Mouse (Mus musculus): ENCODE measurements at regions not wholly inside any gene's neighbourhood (a gene's known extent, or its start where the extent isn't known, plus 50 kb on each side); places are given as distances from the start of the nearest gene placed in this dataset.

- in situ Hi-C loops (cut with MboI, MseI): no loop called here
Measured at GRCm38 (mm10) chr5:133310979-133311890, 768.1 kb upstream of the Auts2 start.

GRCm38 (mm10) chr5:133267887-133268286, 724.7 kb upstream of the Auts2 start:
- in situ Hi-C loops (cut with MboI, MseI): no loop called here

GRCm38 (mm10) chr5:133267356-133267755, 724.2 kb upstream of the Auts2 start:
- in situ Hi-C loops (cut with MboI, MseI): no loop called here

GRCm38 (mm10) chr5:133264976-133265375, 721.8 kb upstream of the Auts2 start:
- in situ Hi-C loops (cut with MboI, MseI): no loop called here

GRCm38 (mm10) chr5:133218801-133219200, 675.7 kb upstream of the Auts2 start:
- in situ Hi-C loops (cut with MboI, MseI): no loop called here

- in situ Hi-C loops (cut with MboI, MseI): no loop called here
Measured at GRCm38 (mm10) chr5:133198546-133198945, 655.4 kb upstream of the Auts2 start.

GRCm38 (mm10) chr5:133189798-133190571, 646.8 kb upstream of the Auts2 start:
- in situ Hi-C loops (cut with MboI, MseI): no loop called here

GRCm38 (mm10) chr5:133175636-133176035, 632.5 kb upstream of the Auts2 start:
- in situ Hi-C loops (cut with MboI, MseI): no loop called here

- in situ Hi-C loops (cut with MboI, MseI): no loop called here
Measured at GRCm38 (mm10) chr5:133173155-133173723, 630.1 kb upstream of the Auts2 start.

- in situ Hi-C loops (cut with MboI, MseI): no loop called here
Measured at GRCm38 (mm10) chr5:133172686-133173085, 629.5 kb upstream of the Auts2 start.

GRCm38 (mm10) chr5:133171266-133171665, 628.1 kb upstream of the Auts2 start:
- in situ Hi-C loops (cut with MboI, MseI): no loop called here

GRCm38 (mm10) chr5:133167576-133167975, 624.4 kb upstream of the Auts2 start:
- in situ Hi-C loops (cut with MboI, MseI): no loop called here

- in situ Hi-C loops (cut with MboI, MseI): no loop called here
Measured at GRCm38 (mm10) chr5:133167001-133167461, 623.9 kb upstream of the Auts2 start.

- in situ Hi-C loops (cut with MboI, MseI): no loop called here
Measured at GRCm38 (mm10) chr5:133156115-133156857, 613.1 kb upstream of the Auts2 start.

- in situ Hi-C loops (cut with MboI, MseI): no loop called here
Measured at GRCm38 (mm10) chr5:133145996-133146395, 602.9 kb upstream of the Auts2 start.

- in situ Hi-C loops (cut with MboI, MseI): no loop called here
Measured at GRCm38 (mm10) chr5:133143679-133144078, 600.5 kb upstream of the Auts2 start.

- in situ Hi-C loops (cut with MboI, MseI): no loop called here
Measured at GRCm38 (mm10) chr5:133142401-133143115, 599.4 kb upstream of the Auts2 start.

- in situ Hi-C loops (cut with MboI, MseI): no loop called here
Measured at GRCm38 (mm10) chr5:133131042-133131441, 587.9 kb upstream of the Auts2 start.

- in situ Hi-C loops (cut with MboI, MseI): no loop called here
Measured at GRCm38 (mm10) chr5:133130316-133130715, 587.2 kb upstream of the Auts2 start.

- in situ Hi-C loops (cut with MboI, MseI): no loop called here
Measured at GRCm38 (mm10) chr5:133124223-133124622, 581.1 kb upstream of the Auts2 start.

GRCm38 (mm10) chr5:133113946-133114345, 570.8 kb upstream of the Auts2 start:
- in situ Hi-C loops (cut with MboI, MseI): no loop called here
